Mouse (Mus musculus) hindbrain, postnatal 0 days (tissue): ENCODE data around the gene Cipc. TPM values are rescaled to one million over a fixed set of nuclear protein-coding genes. Genes with fewer than 3 reads are reported as not detected.

ENCODE experiments used
- ATAC-seq: fragments of 200-750 bp; cut with Nextera tagmentation; 2 replicates; pipeline ENCODE4 v1.8.0; 2017; ENCODE audit warnings: mild to moderate bottlenecking, moderate TSS enrichment, moderate library complexity
- DNase-seq: peaks from one replicate; pipeline ENCODE4 v3.0.0-alpha.2; 2015; ENCODE audit warnings: low spot score
- H3K27ac ChIP-seq: fragments of 300-500 bp; sonication (generic); 2 replicates; pipeline ENCODE4 v1.5.1; 2014; ENCODE audit warnings: mild to moderate bottlenecking
- H3K27me3 ChIP-seq: fragments of 300-500 bp; sonication (generic); 2 replicates; pipeline ENCODE4 v1.6.1; 2014; ENCODE audit warnings: low read length, mixed read lengths; ENCODE audit not compliant: insufficient read depth
- H3K36me3 ChIP-seq: fragments of 300-500 bp; sonication (generic); 2 replicates; pipeline ENCODE4 v1.6.1; 2014; ENCODE audit warnings: low read length, mixed read lengths; ENCODE audit not compliant: insufficient read depth
- H3K4me1 ChIP-seq: fragments of 300-500 bp; sonication (generic); 2 replicates; pipeline ENCODE4 v1.6.1; 2014; ENCODE audit warnings: antibody characterized with exemption, low read length, mixed read lengths; ENCODE audit not compliant: insufficient read depth
- H3K4me2 ChIP-seq: fragments of 300-500 bp; sonication (generic); 2 replicates; pipeline ENCODE4 v1.6.1; 2014; ENCODE audit warnings: low read depth, mild to moderate bottlenecking, low read length, moderate library complexity, mixed read lengths
- H3K4me3 ChIP-seq: fragments of 300-500 bp; sonication (generic); 2 replicates; pipeline ENCODE4 v1.5.1; 2014; ENCODE audit warnings: low read length
- H3K9ac ChIP-seq: fragments of 300-500 bp; sonication (generic); replicated peaks from 2 replicates; pipeline ENCODE4 v1.6.1; 2014; ENCODE audit warnings: mild to moderate bottlenecking, low read length, moderate library complexity, mixed read lengths
- H3K9me3 ChIP-seq: fragments of 300-500 bp; sonication (generic); 2 replicates; pipeline ENCODE4 v1.6.1; 2016; ENCODE audit warnings: low read length, mixed read lengths
- CTCF ChIP-seq: IDR thresholded peaks from 2 replicates; pipeline ENCODE4 v1.5.1; 2016; ENCODE audit warnings: antibody characterized with exemption, control low read depth, low read depth
- WGBS: fragments of 180-500 bp; shearing (Covaris S2); extraction: QIAGEN DNeasy Blood & Tissue Kit; methylation state at CpG from one replicate; pipeline ENCODE4 v1.1.7; 2014; 5-methylcytosine and 5-hydroxymethylcytosine counted together
- polyA plus RNA-seq: library from polyadenylated mRNA; unstranded; fragments of >200 nt; fragmentation: Nextera tagmentation; extraction: Ambion mirVana; gene quantifications from 2 replicates; pipeline ENCODE4 v1.2.1, GENCODE M21; 2015
- total RNA-seq: library from RNA; depleted of rRNA; stranded (reverse); fragments of >200 nt; gene quantifications from 2 replicates; pipeline ENCODE4 v1.2.3, GENCODE M21; 2014

The Cipc gene
- total and polyA plus RNA-seq, 2 experiments from 2014 or later, result 27.6 to 55.6 TPM

DNA sequence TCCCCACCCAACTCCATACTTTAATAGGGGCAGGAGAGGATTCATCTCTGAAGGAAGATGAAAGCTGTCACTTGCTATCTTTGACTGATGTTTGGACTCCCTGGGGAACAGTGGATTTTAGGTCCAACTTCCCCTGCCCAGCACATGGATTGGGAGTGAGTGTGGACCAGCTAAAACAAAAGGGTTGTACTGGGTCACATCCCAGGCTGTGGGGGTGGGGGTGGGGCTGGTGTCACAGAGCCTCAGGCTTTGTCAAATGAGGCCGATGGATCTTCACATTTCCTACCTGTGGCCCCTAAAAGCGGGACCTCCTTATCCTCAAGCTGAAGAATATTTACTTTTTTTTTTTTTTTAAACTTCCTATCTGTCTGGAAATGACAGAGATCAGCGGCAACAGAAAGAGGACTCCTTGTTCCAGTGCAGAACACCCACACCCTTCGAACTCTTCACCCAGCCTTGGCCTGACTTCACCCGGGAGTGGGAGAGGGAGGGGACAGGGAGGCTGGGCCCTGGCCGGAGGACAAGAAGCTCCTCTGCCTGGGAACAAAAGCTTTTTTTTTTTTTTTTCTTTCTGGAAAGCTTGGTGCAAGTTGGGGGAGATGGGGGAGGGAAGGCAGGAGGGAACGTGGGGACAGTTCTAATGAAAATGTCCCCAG, 14.8 kb upstream of the Cipc start:
- WGBS, result 15% methylated on average over 7 of the region's 7 CpGs
- Histone ChIP-seq H3K27me3 (no peaks in the 10 kb centered on the region), H3K27ac (no peak overlapping the region), H3K9me3 (no peaks in the 10 kb centered on the region), H3K4me2 (no peak overlapping the region), H3K4me3 (no peak overlapping the region), H3K4me1 (peaks cover 4% of the 10 kb centered on the region; the same call in 1 of the 2 replicates), H3K9ac (no peak overlapping the region), H3K36me3 (no peaks in the 10 kb centered on the region)
- DNase-seq, result no peak
- no peak for TF ChIP-seq CTCF
- 0 out of 2 replicates have a peak, but pooled peaks have one; percentile 27 for ATAC-seq

GRCm38 (mm10) chr12:86932575-86932952, 14.3 kb upstream of the Cipc start:
- Histone ChIP-seq H3K4me2 (no peak overlapping the region), H3K27me3 (no peaks in the 10 kb centered on the region), H3K9ac (no peak overlapping the region), H3K27ac (no peak overlapping the region), H3K4me3 (no peak overlapping the region), H3K9me3 (no peaks in the 10 kb centered on the region), H3K36me3 (no peaks in the 10 kb centered on the region), H3K4me1 (peaks cover 4% of the 10 kb centered on the region; the same call in 1 of the 2 replicates)
- no peak for TF ChIP-seq CTCF
- ATAC-seq, result 0 out of 2 replicates have a peak, but pooled peaks have one; percentile 5
- WGBS, result 26% methylated on average over 6 of the region's 6 CpGs
- DNase-seq, result no peak

- H3K27ac ChIP-seq, result no peak overlapping the region
- H3K36me3 ChIP-seq, result no peaks in the 10 kb centered on the region
- no peaks in the 10 kb centered on the region for H3K9me3 ChIP-seq
- peaks cover 4% of the 10 kb centered on the region; the same call in 1 of the 2 replicates for H3K4me1 ChIP-seq
- no peak for TF ChIP-seq CTCF
- no peaks in the 10 kb centered on the region for H3K27me3 ChIP-seq
- H3K4me2 ChIP-seq, result no peak overlapping the region
- WGBS, result 72% methylated on average over 1 of the region's 1 CpGs
- no peak overlapping the region for H3K4me3 ChIP-seq
- DNase-seq (no peak), ATAC-seq (no peak)
- H3K9ac ChIP-seq, result no peak overlapping the region
Measured at GRCm38 (mm10) chr12:86934748-86935147, 12.1 kb upstream of the Cipc start.

GRCm38 (mm10) chr12:86935692-86936282, 11.1 kb upstream of the Cipc start:
- no peaks in the 10 kb centered on the region for H3K9me3 ChIP-seq
- peaks cover 5% of the 10 kb centered on the region; the same call in 1 of the 2 replicates for H3K4me1 ChIP-seq
- no peak for ATAC-seq
- no peak overlapping the region for H3K4me2 ChIP-seq
- no peak overlapping the region for H3K4me3 ChIP-seq
- TF ChIP-seq CTCF, result no peak
- no peak overlapping the region for H3K27ac ChIP-seq
- H3K27me3 ChIP-seq, result no peaks in the 10 kb centered on the region
- no peaks in the 10 kb centered on the region for H3K36me3 ChIP-seq
- 80% methylated on average over 8 of the region's 8 CpGs for WGBS
- no peak for DNase-seq
- H3K9ac ChIP-seq, result no peak overlapping the region

- DNase-seq, result no peak
- H3K4me3 ChIP-seq, result no peak overlapping the region
- H3K36me3 ChIP-seq, result no peaks in the 10 kb centered on the region
- no peaks in the 10 kb centered on the region for H3K9me3 ChIP-seq
- H3K27me3 ChIP-seq, result no peaks in the 10 kb centered on the region
- WGBS, result 81% methylated on average over 11 of the region's 11 CpGs
- no peak overlapping the region for H3K9ac ChIP-seq
- H3K4me2 ChIP-seq, result no peak overlapping the region
- H3K4me1 ChIP-seq, result peaks cover 15% of the 10 kb centered on the region
- TF ChIP-seq CTCF, result no peak
- no peak for ATAC-seq
- H3K27ac ChIP-seq, result no peak overlapping the region
Measured at GRCm38 (mm10) chr12:86936587-86937343, 10.1 kb upstream of the Cipc start.

GRCm38 (mm10) chr12:86938571-86938970, 8.3 kb upstream of the Cipc start:
- no peak overlapping the region for H3K27ac ChIP-seq
- ATAC-seq, result no peak

More at GRCm38 (mm10) chr12:86938571-86938970, 8.3 kb upstream of the Cipc start:
- 68% methylated on average over 9 of the region's 9 CpGs for WGBS
- Histone ChIP-seq H3K27me3 (no peaks in the 10 kb centered on the region), H3K4me1 (peaks cover 20% of the 10 kb centered on the region), H3K9me3 (no peaks in the 10 kb centered on the region), H3K36me3 (no peaks in the 10 kb centered on the region), H3K9ac (no peak overlapping the region), H3K4me2 (no peak overlapping the region), H3K4me3 (no peak overlapping the region)
- no peak for DNase-seq
- TF ChIP-seq CTCF, result no peak
